Mouse (Mus musculus) stomach, postnatal 0 days (tissue): Measurements from ENCODE around the gene Arhgef28. TPM values are rescaled to one million over a fixed set of nuclear protein-coding genes. Genes with fewer than 3 reads are reported as not detected.

Experiments used
- ATAC-seq: fragments of 200-750 bp; cut with Nextera tagmentation; 2 replicates; pipeline ENCODE4 v1.8.0; 2017; ENCODE audit not compliant: low FRiP score, low TSS enrichment
- DNase-seq: peaks from one replicate; pipeline ENCODE4 v3.0.0-alpha.2; 2016; ENCODE audit warnings: low spot score
- H3K27ac ChIP-seq: fragments of 300-500 bp; sonication (generic); replicated peaks from 2 replicates; pipeline ENCODE4 v1.5.1; 2014; ENCODE audit warnings: mild to moderate bottlenecking, control low read depth
- H3K27me3 ChIP-seq: fragments of 300-500 bp; sonication (generic); 2 replicates; pipeline ENCODE4 v1.6.1; 2014; ENCODE audit warnings: low read length; ENCODE audit not compliant: control insufficient read depth, insufficient read depth
- H3K36me3 ChIP-seq: fragments of 300-500 bp; sonication (generic); 2 replicates; pipeline ENCODE4 v1.6.1; 2014; ENCODE audit warnings: low read length, mixed read lengths; ENCODE audit not compliant: control insufficient read depth, insufficient read depth
- H3K4me1 ChIP-seq: fragments of 300-500 bp; sonication (generic); replicated peaks from 2 replicates; pipeline ENCODE4 v1.6.1; 2014; ENCODE audit warnings: antibody characterized with exemption; ENCODE audit not compliant: control insufficient read depth, insufficient read depth
- H3K4me2 ChIP-seq: fragments of 300-500 bp; sonication (generic); replicated peaks from 2 replicates; pipeline ENCODE4 v1.6.1; 2014; ENCODE audit warnings: low read depth, mild to moderate bottlenecking, control low read depth, moderate library complexity
- H3K4me3 ChIP-seq: fragments of 300-500 bp; sonication (generic); 2 replicates; pipeline ENCODE4 v1.5.1; 2014; ENCODE audit warnings: low read depth, low read length, control low read depth
- H3K9ac ChIP-seq: fragments of 300-500 bp; sonication (generic); 2 replicates; pipeline ENCODE4 v1.6.1; 2014; ENCODE audit warnings: mild to moderate bottlenecking, low read length, control low read depth, mixed read lengths
- H3K9me3 ChIP-seq: fragments of 300-500 bp; sonication (generic); 2 replicates; pipeline ENCODE4 v1.6.1; 2016; ENCODE audit warnings: low read length; ENCODE audit not compliant: control insufficient read depth
- CTCF ChIP-seq: IDR thresholded peaks from 2 replicates; pipeline ENCODE4 v1.5.1; 2016; ENCODE audit warnings: antibody characterized with exemption, low read depth, mild to moderate bottlenecking, moderate library complexity
- EP300 ChIP-seq: optimal IDR thresholded peaks from 2 replicates; pipeline ENCODE3; 2016; ENCODE audit warnings: antibody characterized with exemption
- WGBS: fragments of 180-500 bp; shearing (Covaris S2); extraction: QIAGEN DNeasy Blood & Tissue Kit; methylation state at CpG from one replicate; pipeline ENCODE4 v1.1.7; 2014; 5-methylcytosine and 5-hydroxymethylcytosine counted together
- polyA plus RNA-seq: library from polyadenylated mRNA; unstranded; fragments of >200 nt; fragmentation: Nextera tagmentation; extraction: Ambion mirVana; gene quantifications from 2 replicates; pipeline ENCODE4 v1.2.1, GENCODE M21; 2015

Gene Arhgef28
- polyA plus RNA-seq, 1 experiment from 2014 or later = 23.1 TPM

DNA sequence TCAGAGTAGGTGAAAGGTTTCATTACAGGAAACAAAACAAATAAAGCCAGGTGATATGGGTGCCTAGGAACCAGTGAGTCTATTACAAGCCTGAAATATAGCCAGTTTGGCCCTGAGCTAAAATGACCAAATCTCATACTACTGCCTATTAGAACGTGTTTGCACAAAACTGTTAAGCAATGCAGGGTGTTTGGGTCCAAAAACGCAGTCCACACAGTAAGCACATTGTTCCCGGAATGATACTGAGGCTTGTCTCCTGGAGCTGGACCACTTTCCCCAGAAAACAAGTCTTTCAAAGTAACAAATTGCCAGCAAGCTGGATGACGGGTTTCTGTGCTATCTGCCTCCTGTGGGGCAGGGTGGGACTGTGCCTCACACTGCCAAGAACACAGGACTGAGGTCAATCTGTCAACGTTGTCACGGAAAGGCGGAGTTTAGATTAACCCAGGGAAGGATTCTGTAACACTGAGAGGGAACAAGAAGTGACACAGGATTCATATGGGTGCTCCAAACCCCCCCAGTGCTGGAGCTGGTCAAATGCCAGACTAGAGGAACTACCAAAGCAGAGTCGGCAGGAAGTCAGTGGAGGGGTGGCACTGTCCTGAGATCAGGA, 352.8 kb downstream of the Arhgef28 start:
- H3K4me3 ChIP-seq = no peak overlapping the region
- peak; percentile 64 for DNase-seq
- WGBS = 34% methylated on average over 8 of the region's 8 CpGs
- no peaks in the 10 kb centered on the region for H3K9me3 ChIP-seq
- H3K9ac ChIP-seq = no peak overlapping the region
- H3K27ac ChIP-seq = peak overlapping the region; percentile 45; the same call in 1 of the 2 replicates
- TF ChIP-seq CTCF (peak; percentile 13; the same call in 1 of the 2 replicates), EP300 (no peak)
- H3K36me3 ChIP-seq = no peaks in the 10 kb centered on the region
- no peaks in the 10 kb centered on the region for H3K4me1 ChIP-seq
- peak; percentile 92 for ATAC-seq
- no peaks in the 10 kb centered on the region for H3K27me3 ChIP-seq
- H3K4me2 ChIP-seq = no peak overlapping the region

Other genes starting within 250 kb of the Arhgef28 start
- 9.5 and 9.6 TPM in 2 replicates for gene Utp15, start 56.6 kb upstream of the Arhgef28 start, polyA plus RNA-seq
- gene Ankra2, start 56.6 kb upstream of the Arhgef28 start, polyA plus RNA-seq = 20.5 and 20.6 TPM in 2 replicates
- not detected in 2 replicates for gene Gm21976, start 73.4 kb upstream of the Arhgef28 start, polyA plus RNA-seq
- 559 TPM in 2 replicates for gene Btf3, start 110.6 kb upstream of the Arhgef28 start, polyA plus RNA-seq
- not detected in 2 replicates for gene Foxd1, start 147.8 kb upstream of the Arhgef28 start, polyA plus RNA-seq